Comparison of ENCODE assay signal across 18 mouse cellular contexts in genomic region chr12:8669846-8670245, GRCm38 (mm10). TPM values are rescaled to one million over a fixed set of nuclear protein-coding genes. Genes with fewer than 3 reads are reported as not detected.
A peak's percentile ranks its signal among the peaks of the same experiment; 100 is the strongest.
DNase-seq lines count a peak whose midpoint lies in the region; ATAC-seq and TF ChIP-seq lines count a peak whose summit lies in the region.
"Had no signal": no experiment of that assay in that cellular context is flagged by ENCODE, and none has a peak within 500 bp of the region (broad histone marks: within the 10 kb centered on the region; RNA-seq: fewer than 3 reads in every experiment).

No protein-coding gene starts in this region.

- no peak; the same call in 1 of the 2 replicates for ATAC-seq in forebrain, embryonic 12.5 days (ENCODE audit: low FRiP score)
- no peak for ATAC-seq in forebrain, embryonic 13.5 days
- ATAC-seq in heart, embryonic 14.5 days (ENCODE audit: insufficient number of reproducible peaks, insufficient read depth, low FRiP score, low read depth) = no peak
- ATAC-seq: forebrain, postnatal 0 days; intestine, embryonic 16.5 days had no signal

- no peak overlapping the region for H3K4me3 ChIP-seq in forebrain, embryonic 12.5 days (replicated peaks)
- no peak overlapping the region for H3K4me3 ChIP-seq in forebrain, embryonic 13.5 days
- H3K4me3 ChIP-seq in heart, embryonic 14.5 days (ENCODE audit: control insufficient read depth in 1 of 2, insufficient read depth in 1 of 2, low read depth in 1 of 2, low read length in 2 of 2) = no peak overlapping the region
- no peak overlapping the region for H3K4me3 ChIP-seq in heart, embryonic 10.5 days
- H3K4me3 ChIP-seq: hindbrain, embryonic 12.5 days; kidney, embryonic 15.5 days had no signal

- H3K9ac ChIP-seq in forebrain, embryonic 12.5 days = no peak overlapping the region
- no peak overlapping the region for H3K9ac ChIP-seq in forebrain, embryonic 13.5 days
- H3K9ac ChIP-seq in heart, embryonic 14.5 days (ENCODE audit: low read length) = no peak overlapping the region
- H3K9ac ChIP-seq: forebrain, postnatal 0 days; hindbrain, embryonic 12.5 days; kidney, embryonic 15.5 days had no signal

- peaks cover 10% of the 10 kb centered on the region for H3K4me1 ChIP-seq in forebrain, embryonic 12.5 days
- peaks cover 17% of the 10 kb centered on the region for H3K4me1 ChIP-seq in forebrain, embryonic 13.5 days
- H3K4me1 ChIP-seq in heart, embryonic 14.5 days (ENCODE audit: control insufficient read depth in 2 of 2, insufficient read depth in 2 of 2, low read length in 2 of 2) = peaks cover 4% of the 10 kb centered on the region in 2 experiments; a peak in 1 of 4 replicates
- H3K4me1 ChIP-seq in heart, embryonic 10.5 days = peaks cover 12% of the 10 kb centered on the region

- no peak for TF ChIP-seq CTCF in brain, embryonic 14.5 days (IDR thresholded peaks at IDR 0.05; ENCODE audit: borderline replicate concordance, extremely low read depth, insufficient read depth, insufficient read length)

- no peak overlapping the region for H3K4me2 ChIP-seq in forebrain, embryonic 12.5 days
- no peak overlapping the region for H3K4me2 ChIP-seq in forebrain, embryonic 13.5 days
- no peak overlapping the region for H3K4me2 ChIP-seq in heart, embryonic 14.5 days (ENCODE audit: low read length)
- H3K4me2 ChIP-seq: hindbrain, embryonic 12.5 days; kidney, embryonic 15.5 days had no signal

- no peak for TF ChIP-seq POLR2A in brain, embryonic 14.5 days (IDR thresholded peaks at IDR 0.05; ENCODE audit: borderline replicate concordance, extremely low read depth, insufficient read depth, insufficient read length, poor library complexity, severe bottlenecking)

- H3K27me3 ChIP-seq in forebrain, embryonic 12.5 days = no peaks in the 10 kb centered on the region
- H3K27me3 ChIP-seq in forebrain, embryonic 13.5 days = no peaks in the 10 kb centered on the region
- no peaks in the 10 kb centered on the region for H3K27me3 ChIP-seq in heart, embryonic 14.5 days (ENCODE audit: control insufficient read depth, insufficient read depth, low read length)
- no peaks in the 10 kb centered on the region for H3K27me3 ChIP-seq in heart, embryonic 10.5 days (ENCODE audit: insufficient read depth, poor library complexity, severe bottlenecking)
- H3K27me3 ChIP-seq: hindbrain, embryonic 12.5 days; kidney, embryonic 15.5 days had no signal

- WGBS in forebrain, embryonic 12.5 days = 47% methylated on average over 3 of the region's 3 CpGs
- WGBS in forebrain, embryonic 13.5 days = 44% methylated on average over 3 of the region's 3 CpGs
- WGBS in heart, embryonic 14.5 days = 47% methylated on average over 3 of the region's 3 CpGs
- 81% methylated on average over 3 of the region's 3 CpGs for WGBS in heart, embryonic 10.5 days

- intact Hi-C loops in heart, postnatal 14 days (cut with DNase I) = loop anchor here (5.0 kb wide), 1 partner anchor 33 kb away; no protein-coding TSS in a partner anchor

- peaks cover 10% of the 10 kb centered on the region; the same call in 1 of the 2 replicates for H3K9me3 ChIP-seq in forebrain, embryonic 12.5 days
- 0 out of 2 replicates have a peak, but pooled peaks cover 3% of the 10 kb centered on the region for H3K9me3 ChIP-seq in forebrain, embryonic 13.5 days (replicated peaks)
- H3K9me3 ChIP-seq in heart, embryonic 14.5 days (ENCODE audit: control insufficient read depth, low read length) = no peaks in the 10 kb centered on the region
- no peaks in the 10 kb centered on the region; the same call in 1 of the 2 replicates for H3K9me3 ChIP-seq in heart, embryonic 10.5 days
- H3K9me3 ChIP-seq: hindbrain, embryonic 12.5 days; kidney, embryonic 15.5 days had no signal

- 0 out of 2 replicates have a peak overlapping the region, but pooled peaks have one; percentile 31 for H3K27ac ChIP-seq in forebrain, embryonic 12.5 days
- no peak overlapping the region; the same call in 1 of the 2 replicates for H3K27ac ChIP-seq in forebrain, embryonic 13.5 days
- 0 out of 4 replicates have a peak overlapping the region, but pooled peaks have one; percentile 23 to 29 for H3K27ac ChIP-seq in heart, embryonic 14.5 days (replicated peaks in 1 of 2; ENCODE audit: control insufficient read depth in 1 of 2, insufficient read depth in 1 of 2, low read depth in 2 of 2, low read length in 2 of 2)
- H3K27ac ChIP-seq in heart, embryonic 10.5 days = no peak overlapping the region
- H3K27ac ChIP-seq: hindbrain, embryonic 12.5 days; kidney, embryonic 15.5 days had no signal

- no peak for DNase-seq in heart, postnatal 14 days
- peak; percentile 31 for DNase-seq in heart, postnatal 4 days
- DNase-seq in heart, embryonic 10.5 days (ENCODE audit: low spot score) = no peak
- peak; percentile 72 for DNase-seq in brain, embryonic 14.5 days (ENCODE audit: low read depth)
- DNase-seq: adrenal gland, adult 2 months; adrenal gland, postnatal 25 days; cerebellum, adult 2 months; cerebellum, postnatal 10 days; forebrain, postnatal 0 days; gastrocnemius, postnatal 14 days; kidney, adult 2 months; kidney, postnatal 14 days had no signal

- H3K36me3 ChIP-seq in forebrain, embryonic 12.5 days (replicated peaks) = no peaks in the 10 kb centered on the region
- H3K36me3 ChIP-seq in forebrain, embryonic 13.5 days (ENCODE audit: poor library complexity, severe bottlenecking) = no peaks in the 10 kb centered on the region
- no peaks in the 10 kb centered on the region for H3K36me3 ChIP-seq in heart, embryonic 14.5 days (ENCODE audit: control insufficient read depth, insufficient read depth, low read length)
- no peaks in the 10 kb centered on the region for H3K36me3 ChIP-seq in heart, embryonic 10.5 days
- H3K36me3 ChIP-seq: hindbrain, embryonic 12.5 days; kidney, embryonic 15.5 days had no signal

RNA-seq across cellular contexts. Expression of gene Pum2, which starts 4.1 kb away (rescaled TPM):
- 94.6 and 97.9 TPM in 2 replicates for polyA plus RNA-seq in forebrain, embryonic 12.5 days (2016; fragmentation: Nextera tagmentation; extraction: Ambion mirVana)
- polyA plus RNA-seq in forebrain, embryonic 13.5 days (2015; fragmentation: Nextera tagmentation; extraction: Ambion mirVana) = 70.5 and 77.7 TPM in 2 replicates
- polyA plus RNA-seq in heart, embryonic 14.5 days (2014; fragmentation: Nextera tagmentation; extraction: Ambion mirVana) = 39.6 and 39.7 TPM in 2 replicates
- total RNA-seq in heart, postnatal 14 days (2021) = 100 to 1,000 TPM; 122 to 133 TPM
- total RNA-seq in heart, postnatal 4 days (2021) = 100 to 1,000 TPM; 156 to 159 TPM
- 37.3 and 42.5 TPM in 2 replicates for polyA plus RNA-seq in heart, embryonic 10.5 days (2016; fragmentation: Nextera tagmentation; extraction: Ambion mirVana)
- polyA plus RNA-seq in brain, embryonic 14.5 days (2012; rRNA removed) = 90.7 and 99.7 TPM in 2 replicates

Comparison
In these comparisons a context has a peak if more than half of its experiments do, and no peak if none do; other contexts are left out.
1. H3K27ac ChIP-seq: peak in forebrain, embryonic 12.5 days (single experiment) and heart, embryonic 14.5 days (2 of 2); none in forebrain, embryonic 13.5 days (single experiment) and heart, embryonic 10.5 days (single experiment).
2. DNase-seq: peak in heart, postnatal 4 days (single experiment) and brain, embryonic 14.5 days (single experiment); none in heart, postnatal 14 days (0 of 2) and heart, embryonic 10.5 days (single experiment).